Mouse (Mus musculus): ENCODE measurements around the gene Dip2b.

- TF ChIP-seq GATA1 (IDR thresholded peaks at IDR 0.05; ENCODE audit: low read depth, low read length) (no peak), ETS1 (IDR thresholded peaks at IDR 0.05; ENCODE audit: low read depth, low read length) (no peak), CTCF (IDR thresholded peaks at IDR 0.05 in 2 of 3, conservative IDR thresholded peaks at IDR 0.05 in 1 of 3; ENCODE audit: control insufficient read depth in 1 of 3, insufficient read depth in 1 of 3, low read depth in 2 of 3, low read length in 3 of 3, poor library complexity in 1 of 3, severe bottlenecking in 1 of 3) (no peak), CHD1 (IDR thresholded peaks at IDR 0.05; ENCODE audit: low read depth, low read length) (no peak), USF1 (IDR thresholded peaks at IDR 0.05; ENCODE audit: low read depth, low read length) (no peak), ZC3H11A (IDR thresholded peaks at IDR 0.05; ENCODE audit: low read depth, low read length) (no peak), POLR2A (IDR thresholded peaks at IDR 0.05; ENCODE audit: control insufficient read depth in 1 of 2, insufficient read depth in 1 of 2, low read depth in 1 of 2, low read length in 2 of 2, poor library complexity in 1 of 2) (no peak), HCFC1 (IDR thresholded peaks at IDR 0.05; ENCODE audit: low read depth, low read length) (no peak)
These were observed 22.2 kb downstream of the Dip2b start for GRCm38 (mm10) chr15:100060513-100061140.
